Mouse (Mus musculus): ENCODE data around the gene Ywhag. TPM values are rescaled to one million over a fixed set of nuclear protein-coding genes. Genes with fewer than 3 reads are reported as not detected.

The Ywhag gene
- polyA plus RNA-seq, 1 experiment from 2014 or later: 57.1 TPM

DNA sequence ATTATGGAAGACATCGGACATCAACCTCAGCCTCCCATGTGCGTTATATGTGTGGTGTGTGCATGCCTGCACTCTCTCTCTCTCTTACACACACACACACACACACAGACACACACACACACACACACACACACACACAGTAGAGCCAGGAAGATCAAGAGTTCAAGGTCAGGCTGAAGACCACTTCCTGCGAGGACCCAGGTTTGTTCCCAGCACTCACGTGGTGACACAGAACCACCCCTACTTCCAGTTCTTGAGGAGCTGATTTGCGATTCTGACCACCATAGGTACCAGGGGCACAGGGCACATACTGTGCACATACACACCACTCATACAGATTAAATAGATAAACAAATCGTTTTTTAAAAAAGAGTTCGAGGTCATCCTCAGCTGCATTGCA, 37.5 kb upstream of the Ywhag start:
- ATAC-seq: no peak
- Histone ChIP-seq H3K27ac (ENCODE audit: low read depth, low read length) (no peak overlapping the region), H3K9ac (ENCODE audit: low read depth, low read length) (no peak overlapping the region), H3K36me3 (ENCODE audit: control insufficient read depth, insufficient read depth) (no peaks in the 10 kb centered on the region), H3K9me3 (ENCODE audit: control insufficient read depth) (no peaks in the 10 kb centered on the region), H3K4me2 (replicated peaks; ENCODE audit: low read depth) (no peak overlapping the region), H3K27me3 (replicated peaks; ENCODE audit: control insufficient read depth, insufficient read depth, low read length) (no peaks in the 10 kb centered on the region), H3K4me3 (ENCODE audit: low read depth, low read length) (no peak overlapping the region), H3K4me1 (replicated peaks; ENCODE audit: control insufficient read depth, insufficient read depth, low read length) (no peaks in the 10 kb centered on the region)
- TF ChIP-seq CTCF (IDR thresholded peaks at IDR 0.05; ENCODE audit: low read depth): no peak
- 74% methylated on average over 7 of the region's 7 CpGs for WGBS

DNA sequence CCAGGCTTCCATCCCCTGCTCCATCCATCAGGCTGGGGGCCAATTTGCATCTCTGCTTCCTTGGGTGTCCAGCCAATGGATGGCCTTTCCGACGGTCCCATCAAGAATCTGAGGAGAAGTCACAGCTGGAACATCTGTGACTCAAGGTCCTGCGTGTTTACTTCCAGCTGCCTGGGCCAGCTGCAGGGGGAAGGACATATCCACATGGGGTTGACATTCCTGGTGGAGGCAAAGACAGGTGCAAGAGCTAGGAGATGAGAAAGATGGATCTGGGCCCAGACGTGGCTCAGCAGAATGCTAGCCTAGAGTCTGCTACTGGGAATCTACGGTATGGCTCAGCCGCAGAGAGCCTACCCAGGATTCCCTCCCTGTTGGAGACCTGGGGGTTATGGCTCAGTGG, 35.8 kb upstream of the Ywhag start:
- H3K4me1 ChIP-seq (replicated peaks; ENCODE audit: control insufficient read depth, insufficient read depth, low read length): no peaks in the 10 kb centered on the region
- H3K9ac ChIP-seq (ENCODE audit: low read depth, low read length): no peak overlapping the region
- H3K27me3 ChIP-seq (replicated peaks; ENCODE audit: control insufficient read depth, insufficient read depth, low read length): no peaks in the 10 kb centered on the region
- H3K9me3 ChIP-seq (ENCODE audit: control insufficient read depth): no peaks in the 10 kb centered on the region
- no peak for TF ChIP-seq CTCF (IDR thresholded peaks at IDR 0.05; ENCODE audit: low read depth)
- 69% methylated on average over 6 of the region's 6 CpGs for WGBS
- no peaks in the 10 kb centered on the region for H3K36me3 ChIP-seq (ENCODE audit: control insufficient read depth, insufficient read depth)
- no peak overlapping the region for H3K4me3 ChIP-seq (ENCODE audit: low read depth, low read length)
- no peak for ATAC-seq
- H3K27ac ChIP-seq (ENCODE audit: low read depth, low read length): no peak overlapping the region
- no peak overlapping the region for H3K4me2 ChIP-seq (replicated peaks; ENCODE audit: low read depth)

DNA sequence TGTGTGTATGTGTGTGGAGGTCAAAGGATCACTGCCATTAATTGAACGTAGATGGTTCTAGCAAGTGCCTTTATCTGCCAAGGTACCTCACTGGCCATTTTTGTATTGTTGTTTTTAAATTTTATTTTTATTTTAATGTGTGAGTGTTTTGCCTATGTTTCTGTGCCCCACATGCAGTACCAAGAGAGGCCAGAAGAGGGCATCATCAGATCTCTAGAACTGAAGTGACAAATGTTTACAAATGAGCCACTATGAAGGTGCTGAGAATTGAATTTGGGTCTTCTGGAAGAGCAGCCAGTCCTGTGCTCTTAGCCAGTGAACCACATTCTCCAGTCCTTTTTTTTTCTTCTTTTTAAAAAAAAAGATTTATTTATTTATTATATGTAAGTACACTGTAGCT, 34.4 kb upstream of the Ywhag start:
- Histone ChIP-seq H3K9ac (ENCODE audit: low read depth, low read length) (no peak overlapping the region), H3K4me1 (replicated peaks; ENCODE audit: control insufficient read depth, insufficient read depth, low read length) (no peaks in the 10 kb centered on the region), H3K4me2 (replicated peaks; ENCODE audit: low read depth) (no peak overlapping the region), H3K36me3 (ENCODE audit: control insufficient read depth, insufficient read depth) (no peaks in the 10 kb centered on the region), H3K9me3 (ENCODE audit: control insufficient read depth) (no peaks in the 10 kb centered on the region), H3K4me3 (ENCODE audit: low read depth, low read length) (no peak overlapping the region), H3K27ac (ENCODE audit: low read depth, low read length) (no peak overlapping the region), H3K27me3 (replicated peaks; ENCODE audit: control insufficient read depth, insufficient read depth, low read length) (no peaks in the 10 kb centered on the region)
- TF ChIP-seq CTCF (IDR thresholded peaks at IDR 0.05; ENCODE audit: low read depth): peak; percentile 73
- ATAC-seq: no peak
- 70% methylated on average over 1 of the region's 1 CpGs for WGBS

DNA sequence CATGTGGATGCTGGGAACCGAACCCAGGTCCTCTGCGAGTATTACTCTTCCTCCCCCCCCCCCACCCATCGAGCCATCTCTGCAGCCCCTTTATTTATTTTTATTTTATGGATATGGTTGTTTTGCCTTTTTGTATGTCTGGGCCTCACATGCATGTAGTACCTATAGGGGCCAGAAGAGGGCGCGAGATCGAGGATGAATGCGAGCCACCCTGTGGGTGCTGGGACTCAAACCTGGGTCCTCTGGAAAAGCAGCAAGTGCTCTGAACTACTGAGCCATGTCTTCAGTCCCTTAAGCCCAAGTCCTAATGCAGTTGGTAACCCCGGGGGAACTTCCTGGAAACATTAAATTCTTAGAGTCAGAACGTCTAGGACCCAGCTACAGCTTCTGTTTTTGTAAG, 32.5 kb upstream of the Ywhag start:
- Histone ChIP-seq H3K9ac (ENCODE audit: low read depth, low read length) (no peak overlapping the region), H3K9me3 (ENCODE audit: control insufficient read depth) (no peaks in the 10 kb centered on the region), H3K36me3 (ENCODE audit: control insufficient read depth, insufficient read depth) (no peaks in the 10 kb centered on the region), H3K27me3 (replicated peaks; ENCODE audit: control insufficient read depth, insufficient read depth, low read length) (no peaks in the 10 kb centered on the region), H3K4me2 (replicated peaks; ENCODE audit: low read depth) (no peak overlapping the region), H3K4me3 (ENCODE audit: low read depth, low read length) (no peak overlapping the region), H3K27ac (ENCODE audit: low read depth, low read length) (no peak overlapping the region), H3K4me1 (replicated peaks; ENCODE audit: control insufficient read depth, insufficient read depth, low read length) (0 out of 2 replicates have a peak, but pooled peaks cover 1% of the 10 kb centered on the region)
- no peak for ATAC-seq
- TF ChIP-seq CTCF (IDR thresholded peaks at IDR 0.05; ENCODE audit: low read depth): peak; percentile 57
- WGBS: 60% methylated on average over 9 of the region's 9 CpGs

DNA sequence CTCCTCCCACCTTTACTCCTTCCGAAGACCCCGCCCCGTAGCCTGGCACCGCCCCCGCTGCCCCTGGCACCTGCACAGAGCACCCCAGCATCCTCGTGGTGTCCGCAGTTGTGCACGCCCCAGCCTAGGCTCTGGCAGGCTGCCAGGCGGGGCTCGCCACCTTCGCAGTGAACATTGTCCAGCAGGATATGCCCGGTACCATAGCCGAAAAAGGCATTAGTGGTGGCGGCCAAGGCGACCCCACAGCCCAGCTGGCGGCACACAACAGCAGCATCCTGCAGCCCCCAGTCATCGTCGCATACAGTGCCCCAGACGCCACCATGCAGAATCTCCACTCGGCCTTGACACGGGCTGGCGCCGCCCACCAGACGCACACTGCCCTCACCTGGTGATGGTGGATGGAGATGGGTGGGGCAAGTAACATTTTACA, 31.1 kb upstream of the Ywhag start:
- WGBS: 5% methylated on average over 24 of the region's 24 CpGs
- no peaks in the 10 kb centered on the region for H3K27me3 ChIP-seq (replicated peaks; ENCODE audit: control insufficient read depth, insufficient read depth, low read length)
- H3K4me3 ChIP-seq (ENCODE audit: low read depth, low read length): 0 out of 2 replicates have a peak overlapping the region, but pooled peaks have one; percentile 16
- no peaks in the 10 kb centered on the region for H3K9me3 ChIP-seq (ENCODE audit: control insufficient read depth)
- no peak for ATAC-seq
- TF ChIP-seq CTCF (IDR thresholded peaks at IDR 0.05; ENCODE audit: low read depth): peak; percentile 68
- peak overlapping the region; percentile 64 for H3K4me2 ChIP-seq (replicated peaks; ENCODE audit: low read depth)
- H3K4me1 ChIP-seq (replicated peaks; ENCODE audit: control insufficient read depth, insufficient read depth, low read length): 0 out of 2 replicates have a peak, but pooled peaks cover 7% of the 10 kb centered on the region
- H3K27ac ChIP-seq (ENCODE audit: low read depth, low read length): no peak overlapping the region
- H3K9ac ChIP-seq (ENCODE audit: low read depth, low read length): no peak overlapping the region
- H3K36me3 ChIP-seq (ENCODE audit: control insufficient read depth, insufficient read depth): no peaks in the 10 kb centered on the region

DNA sequence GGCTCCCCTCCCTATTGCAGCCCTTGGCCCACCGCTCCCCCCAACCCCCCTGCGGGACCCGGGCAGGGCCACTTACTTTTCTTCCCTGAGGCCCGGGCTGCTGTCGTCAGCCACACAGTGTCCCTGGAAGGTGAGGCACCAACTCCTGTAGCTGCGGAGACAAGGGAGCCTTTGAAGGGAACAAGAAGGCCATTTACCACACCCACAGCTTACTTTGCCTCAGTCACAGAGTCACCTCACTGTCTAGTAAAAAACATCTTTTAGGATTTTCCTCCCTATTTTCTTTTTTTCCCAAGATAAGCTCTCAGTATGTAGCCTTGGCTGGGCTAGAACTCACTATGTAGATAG, 28.8 kb upstream of the Ywhag start:
- peaks cover 9% of the 10 kb centered on the region; the same call in 1 of the 2 replicates for H3K4me1 ChIP-seq (replicated peaks; ENCODE audit: control insufficient read depth, insufficient read depth, low read length)
- no peaks in the 10 kb centered on the region for H3K9me3 ChIP-seq (ENCODE audit: control insufficient read depth)
- no peaks in the 10 kb centered on the region for H3K36me3 ChIP-seq (ENCODE audit: control insufficient read depth, insufficient read depth)
- peak overlapping the region; percentile 75 for H3K9ac ChIP-seq (ENCODE audit: low read depth, low read length)
- H3K4me2 ChIP-seq (replicated peaks; ENCODE audit: low read depth): peak overlapping the region; percentile 96
- WGBS: 8% methylated on average over 6 of the region's 6 CpGs
- no peak for ATAC-seq
- no peaks in the 10 kb centered on the region for H3K27me3 ChIP-seq (replicated peaks; ENCODE audit: control insufficient read depth, insufficient read depth, low read length)
- no peak for TF ChIP-seq CTCF (IDR thresholded peaks at IDR 0.05; ENCODE audit: low read depth)
- peak overlapping the region; percentile 92 for H3K27ac ChIP-seq (ENCODE audit: low read depth, low read length)
- H3K4me3 ChIP-seq (ENCODE audit: low read depth, low read length): peak overlapping the region; percentile 59
